Mouse (Mus musculus) mesoderm, embryonic 11.5 days (tissue): ENCODE results near the gene Cadm1.

Source experiments
- DNase-seq: peaks from one replicate; pipeline ENCODE4 v3.0.0-alpha.2; 2012; ENCODE audit warnings: low read depth, low spot score

Gene Cadm1

GRCm38 (mm10) chr9:47786642-47787041, 256.7 kb downstream of the Cadm1 start:
- no peak for DNase-seq

GRCm38 (mm10) chr9:47798478-47798877, 268.5 kb downstream of the Cadm1 start:
- no peak for DNase-seq

- no peak for DNase-seq
Measured at GRCm38 (mm10) chr9:47801242-47801641, 271.3 kb downstream of the Cadm1 start.

GRCm38 (mm10) chr9:47802527-47802926, 272.6 kb downstream of the Cadm1 start:
- no peak for DNase-seq

GRCm38 (mm10) chr9:47803531-47804105, 273.6 kb downstream of the Cadm1 start:
- DNase-seq, result peak; percentile 26

- DNase-seq, result no peak
Measured at GRCm38 (mm10) chr9:47805658-47806057, 275.7 kb downstream of the Cadm1 start.

GRCm38 (mm10) chr9:47825668-47826067, 295.7 kb downstream of the Cadm1 start:
- no peak for DNase-seq

- no peak for DNase-seq
Measured at GRCm38 (mm10) chr9:47828762-47829161, 298.8 kb downstream of the Cadm1 start.

- DNase-seq, result no peak
Measured at GRCm38 (mm10) chr9:47829204-47829603, 299.2 kb downstream of the Cadm1 start.

GRCm38 (mm10) chr9:47829846-47830245, 299.9 kb downstream of the Cadm1 start:
- no peak for DNase-seq

- DNase-seq, result no peak
Measured at GRCm38 (mm10) chr9:47831412-47831811, 301.4 kb downstream of the Cadm1 start.

- no peak for DNase-seq
Measured at GRCm38 (mm10) chr9:47838170-47838569, 308.2 kb downstream of the Cadm1 start.

GRCm38 (mm10) chr9:47838890-47839691, 309.1 kb downstream of the Cadm1 start:
- peak; percentile 49 for DNase-seq

- DNase-seq, result no peak
Measured at GRCm38 (mm10) chr9:47839692-47840025, 309.7 kb downstream of the Cadm1 start.

- no peak for DNase-seq
Measured at GRCm38 (mm10) chr9:47843328-47843727, 313.4 kb downstream of the Cadm1 start.

- no peak for DNase-seq
Measured at GRCm38 (mm10) chr9:47846275-47846674, 316.3 kb downstream of the Cadm1 start.

- DNase-seq, result peak; percentile 53
Measured at GRCm38 (mm10) chr9:47846926-47847325, 317.0 kb downstream of the Cadm1 start.

GRCm38 (mm10) chr9:47847797-47848196, 317.8 kb downstream of the Cadm1 start:
- DNase-seq, result no peak

- no peak for DNase-seq
Measured at GRCm38 (mm10) chr9:47848745-47849144, 318.8 kb downstream of the Cadm1 start.

GRCm38 (mm10) chr9:47856311-47856710, 326.3 kb downstream of the Cadm1 start:
- no peak for DNase-seq

GRCm38 (mm10) chr9:47857235-47857634, 327.3 kb downstream of the Cadm1 start:
- DNase-seq, result no peak

GRCm38 (mm10) chr9:47858134-47858533, 328.2 kb downstream of the Cadm1 start:
- DNase-seq, result no peak

GRCm38 (mm10) chr9:47858778-47859395, 328.9 kb downstream of the Cadm1 start:
- DNase-seq, result no peak
